Mouse (Mus musculus): ENCODE results near the gene Nup50.
"Not testable (repeated sequence)": the region's sequence is repeated elsewhere in the genome, so short reads cannot be mapped to it uniquely, and the experiment has no call there.

The Nup50 gene

GRCm38 (mm10) chr15:84922884-84923507 lies at the start of gene Nup50:
Gene Nup50, plus strand, starts transcription at chr15:84923411.
- peak; percentile 99 for DNase-seq

- peak; percentile 69 for DNase-seq
Observed at GRCm38 (mm10) chr15:84873867-84874266, 49.3 kb upstream of the Nup50 start.

- DNase-seq, result peak; percentile 22
Observed at GRCm38 (mm10) chr15:84877029-84877815, 46.0 kb upstream of the Nup50 start.

GRCm38 (mm10) chr15:84888066-84888465 lies 35.1 kb upstream of the Nup50 start:
- peak; percentile 26 for DNase-seq

GRCm38 (mm10) chr15:84891246-84891645 lies 32.0 kb upstream of the Nup50 start:
- DNase-seq, result no peak

GRCm38 (mm10) chr15:84891658-84892057 lies 31.6 kb upstream of the Nup50 start:
- DNase-seq, result peak; percentile 40

GRCm38 (mm10) chr15:84896216-84896615 lies 27.0 kb upstream of the Nup50 start:
- not testable (repeated sequence) for DNase-seq

- DNase-seq, result no peak
Observed at GRCm38 (mm10) chr15:84896664-84897063, 26.5 kb upstream of the Nup50 start.

GRCm38 (mm10) chr15:84898077-84898476 lies 25.1 kb upstream of the Nup50 start:
- DNase-seq, result no peak

GRCm38 (mm10) chr15:84903843-84904385 lies 19.3 kb upstream of the Nup50 start:
- no peak for DNase-seq

- DNase-seq, result no peak
Observed at GRCm38 (mm10) chr15:84913201-84913600, 10.0 kb upstream of the Nup50 start.

- DNase-seq, result no peak
Observed at GRCm38 (mm10) chr15:84919938-84920337, 3.3 kb upstream of the Nup50 start, which contains the start of gene Gm29666. Gene Gm29666, minus strand, starts transcription at chr15:84920038.

GRCm38 (mm10) chr15:84923508-84924181 lies 434 bp downstream of the Nup50 start:
- no peak for DNase-seq

- no peak for DNase-seq
Observed at GRCm38 (mm10) chr15:84924781-84925315, 1.6 kb downstream of the Nup50 start.

GRCm38 (mm10) chr15:84925495-84926018 lies 2.3 kb downstream of the Nup50 start:
- DNase-seq, result no peak

- no peak for DNase-seq
Observed at GRCm38 (mm10) chr15:84932351-84932750, 9.1 kb downstream of the Nup50 start.

GRCm38 (mm10) chr15:84934901-84935300 lies 11.7 kb downstream of the Nup50 start:
- peak; percentile 59 for DNase-seq

- no peak for DNase-seq
Observed at GRCm38 (mm10) chr15:84940102-84940501, 16.9 kb downstream of the Nup50 start.

- DNase-seq, result peak; percentile 83
Observed at GRCm38 (mm10) chr15:84942647-84943285, 19.6 kb downstream of the Nup50 start.

- no peak for DNase-seq
Observed at GRCm38 (mm10) chr15:84944319-84944718, 21.1 kb downstream of the Nup50 start.

GRCm38 (mm10) chr15:84948990-84949389 lies 25.8 kb downstream of the Nup50 start:
- DNase-seq, result no peak

GRCm38 (mm10) chr15:84950053-84950452 lies 26.8 kb downstream of the Nup50 start:
- DNase-seq, result peak; percentile 76

Measured in layer of hippocampus, adult 9-11 months (tissue).